Mouse (Mus musculus) limb, embryonic 12.5 days (tissue): ENCODE measurements around the gene Zscan26. TPM values are rescaled to one million over a fixed set of nuclear protein-coding genes. Genes with fewer than 3 reads are reported as not detected.

Source experiments
- ATAC-seq: fragments of 200-750 bp; cut with Nextera tagmentation; 2 replicates; pipeline ENCODE4 v1.8.0; 2017; ENCODE audit warnings: low read depth, moderate TSS enrichment; ENCODE audit not compliant: insufficient number of reproducible peaks, insufficient read depth, low FRiP score, low TSS enrichment
- H3K27ac ChIP-seq: fragments of 300-500 bp; sonication (generic); 2 replicates; pipeline ENCODE4 v1.5.1; 2016; ENCODE audit warnings: mild to moderate bottlenecking, moderate library complexity
- H3K27me3 ChIP-seq: fragments of 300-500 bp; sonication (generic); 2 replicates; pipeline ENCODE4 v1.6.1; 2016; ENCODE audit warnings: mild to moderate bottlenecking, moderate library complexity
- H3K36me3 ChIP-seq: fragments of 300-500 bp; sonication (generic); 2 replicates; pipeline ENCODE4 v1.6.1; 2016; ENCODE audit warnings: mild to moderate bottlenecking, moderate library complexity
- H3K4me1 ChIP-seq: fragments of 300-500 bp; sonication (generic); replicated peaks from 2 replicates; pipeline ENCODE4 v1.6.1; 2016
- H3K4me2 ChIP-seq: fragments of 300-500 bp; sonication (generic); 2 replicates; pipeline ENCODE4 v1.6.1; 2016; ENCODE audit warnings: mild to moderate bottlenecking, moderate library complexity
- H3K4me3 ChIP-seq: fragments of 300-500 bp; sonication (generic); replicated peaks from 2 replicates; pipeline ENCODE4 v1.5.1; 2016; ENCODE audit warnings: mild to moderate bottlenecking
- H3K9ac ChIP-seq: fragments of 300-500 bp; sonication (generic); replicated peaks from 2 replicates; pipeline ENCODE4 v1.6.1; 2016; ENCODE audit warnings: mild to moderate bottlenecking, moderate library complexity
- H3K9me3 ChIP-seq: fragments of 300-500 bp; sonication (generic); 2 replicates; pipeline ENCODE4 v1.6.1; 2016; ENCODE audit warnings: mild to moderate bottlenecking, moderate library complexity
- WGBS: fragments of 180-500 bp; shearing (Covaris S2); methylation state at CpG from one replicate; pipeline ENCODE4 v1.1.7; 2016; 5-methylcytosine and 5-hydroxymethylcytosine counted together
- polyA plus RNA-seq: library from polyadenylated mRNA; unstranded; fragments of >200 nt; fragmentation: Nextera tagmentation; extraction: Ambion mirVana; gene quantifications from 2 replicates; pipeline ENCODE4 v1.2.1, GENCODE M21; 2016

Zscan26 gene
- polyA plus RNA-seq, 1 experiment from 2014 or later = 36.0 TPM

- 67% methylated on average over 5 of the region's 5 CpGs for WGBS
- Histone ChIP-seq H3K36me3 (no peaks in the 10 kb centered on the region), H3K4me1 (no peaks in the 10 kb centered on the region), H3K27me3 (no peaks in the 10 kb centered on the region), H3K4me2 (no peak overlapping the region), H3K9ac (no peak overlapping the region), H3K4me3 (no peak overlapping the region), H3K9me3 (no peaks in the 10 kb centered on the region), H3K27ac (no peak overlapping the region)
- no peak for ATAC-seq
These were observed 30.2 kb downstream of the Zscan26 start for GRCm38 (mm10) chr13:21423301-21423700.

GRCm38 (mm10) chr13:21418865-21419264 is 34.7 kb downstream of the Zscan26 start:
- H3K4me3 ChIP-seq = no peak overlapping the region
- 64% methylated on average over 6 of the region's 6 CpGs for WGBS
- H3K9me3 ChIP-seq = no peaks in the 10 kb centered on the region
- H3K27ac ChIP-seq = no peak overlapping the region
- no peak overlapping the region for H3K9ac ChIP-seq
- no peaks in the 10 kb centered on the region for H3K27me3 ChIP-seq
- no peak for ATAC-seq
- H3K36me3 ChIP-seq = no peaks in the 10 kb centered on the region
- H3K4me1 ChIP-seq = no peaks in the 10 kb centered on the region
- H3K4me2 ChIP-seq = no peak overlapping the region

- WGBS = 63% methylated on average over 6 of the region's 6 CpGs
- ATAC-seq = no peak
- Histone ChIP-seq H3K4me3 (no peak overlapping the region), H3K9me3 (no peaks in the 10 kb centered on the region), H3K36me3 (no peaks in the 10 kb centered on the region), H3K4me1 (no peaks in the 10 kb centered on the region), H3K9ac (no peak overlapping the region), H3K4me2 (no peak overlapping the region), H3K27me3 (no peaks in the 10 kb centered on the region), H3K27ac (no peak overlapping the region)
These were observed 36.1 kb downstream of the Zscan26 start for GRCm38 (mm10) chr13:21417298-21418010.

- Histone ChIP-seq H3K36me3 (no peaks in the 10 kb centered on the region), H3K27me3 (no peaks in the 10 kb centered on the region), H3K4me3 (no peak overlapping the region), H3K9ac (no peak overlapping the region), H3K9me3 (no peaks in the 10 kb centered on the region), H3K27ac (no peak overlapping the region), H3K4me2 (no peak overlapping the region), H3K4me1 (no peaks in the 10 kb centered on the region)
- 88% methylated on average over 2 of the region's 2 CpGs for WGBS
- ATAC-seq = no peak
These were observed 37.8 kb downstream of the Zscan26 start for GRCm38 (mm10) chr13:21415750-21416149.

DNA sequence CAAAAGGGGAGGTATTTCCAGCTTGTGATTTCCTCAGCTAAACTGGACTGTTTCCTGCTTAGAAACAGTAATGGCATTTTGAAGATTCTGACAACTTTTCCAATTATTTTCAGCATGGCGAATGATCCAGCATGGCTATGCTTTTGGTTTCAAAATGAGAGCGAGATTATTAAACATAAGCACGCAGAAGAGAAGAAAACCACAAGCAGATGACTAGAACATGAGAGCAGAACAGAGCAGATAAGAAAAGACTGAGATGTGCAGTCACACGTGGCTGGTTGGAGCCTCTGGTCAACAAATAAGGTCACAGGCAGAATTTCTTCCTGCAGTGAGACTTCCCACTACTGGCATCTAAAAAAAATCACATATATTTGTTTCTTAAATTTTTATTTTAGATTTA is 38.3 kb downstream of the Zscan26 start:
- ATAC-seq = no peak
- Histone ChIP-seq H3K36me3 (no peaks in the 10 kb centered on the region), H3K4me1 (no peaks in the 10 kb centered on the region), H3K4me3 (no peak overlapping the region), H3K9me3 (no peaks in the 10 kb centered on the region), H3K4me2 (no peak overlapping the region), H3K27ac (no peak overlapping the region), H3K9ac (no peak overlapping the region), H3K27me3 (no peaks in the 10 kb centered on the region)
- WGBS = 83% methylated on average over 4 of the region's 4 CpGs

DNA sequence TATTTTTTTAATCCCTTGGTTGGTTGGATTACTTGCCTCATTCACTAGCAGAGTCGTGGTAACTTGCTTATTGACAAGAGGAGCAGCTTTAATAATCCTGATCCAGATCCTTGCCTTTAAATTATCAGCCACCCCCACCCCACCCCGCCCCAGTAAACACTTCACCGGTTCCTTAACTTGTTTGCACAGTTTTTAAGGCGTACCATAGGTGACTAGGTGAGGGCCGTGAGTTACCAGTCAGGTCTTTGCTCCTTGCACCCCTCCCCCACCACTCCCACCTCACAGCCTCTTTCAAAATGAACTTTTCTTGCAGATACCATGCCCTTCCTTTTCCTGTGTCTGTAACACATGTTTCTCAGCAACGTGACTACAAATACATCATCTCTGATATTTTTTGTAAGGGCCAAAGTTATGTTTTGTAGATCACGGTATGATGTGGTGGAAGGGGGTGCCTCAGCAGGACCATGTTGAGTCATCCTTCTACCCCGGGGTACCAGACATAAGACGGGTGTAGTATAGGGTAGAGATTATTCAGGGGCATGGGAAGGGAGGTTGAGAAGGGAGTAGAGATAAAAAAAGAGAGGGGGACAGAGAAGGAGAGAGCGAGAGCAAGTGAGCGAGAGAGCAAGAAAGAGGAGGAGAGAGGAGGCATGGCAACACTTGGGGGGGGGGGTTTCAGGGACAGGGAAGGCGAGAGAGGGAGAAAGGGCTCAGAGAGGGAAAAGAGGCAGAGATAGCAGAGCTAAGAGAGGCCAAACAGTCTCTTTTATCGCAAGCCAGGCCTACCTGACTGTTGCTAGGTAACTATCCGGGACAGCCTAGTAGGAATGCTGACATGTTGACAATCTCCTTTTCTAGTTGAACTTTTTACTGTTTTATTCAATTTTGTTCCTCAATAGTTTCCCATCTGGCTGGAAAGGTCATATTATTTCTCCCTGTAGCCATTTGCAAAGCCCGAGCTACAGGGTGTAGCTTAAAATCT is 39.0 kb downstream of the Zscan26 start:
- Histone ChIP-seq H3K27ac (no peak overlapping the region), H3K27me3 (no peaks in the 10 kb centered on the region), H3K9ac (no peak overlapping the region), H3K4me3 (no peak overlapping the region), H3K4me1 (no peaks in the 10 kb centered on the region), H3K36me3 (no peaks in the 10 kb centered on the region), H3K4me2 (no peak overlapping the region), H3K9me3 (no peaks in the 10 kb centered on the region)
- no peak for ATAC-seq
- WGBS = 77% methylated on average over 14 of the region's 15 CpGs

- peak; percentile 60; the same call in 1 of the 2 replicates for ATAC-seq
- Histone ChIP-seq H3K9me3 (no peaks in the 10 kb centered on the region), H3K27ac (peak overlapping the region; percentile 80), H3K9ac (0 out of 2 replicates have a peak overlapping the region, but pooled peaks have one; percentile 45), H3K4me3 (peak overlapping the region; percentile 50), H3K4me1 (0 out of 2 replicates have a peak, but pooled peaks cover 3% of the 10 kb centered on the region), H3K36me3 (no peaks in the 10 kb centered on the region), H3K27me3 (no peaks in the 10 kb centered on the region), H3K4me2 (peak overlapping the region; percentile 67)
- 54% methylated on average over 11 of the region's 11 CpGs for WGBS
These were observed 44.6 kb downstream of the Zscan26 start for GRCm38 (mm10) chr13:21408805-21409459.

GRCm38 (mm10) chr13:21407969-21408804 is 45.3 kb downstream of the Zscan26 start:
- WGBS = 6% methylated on average over 27 of the region's 27 CpGs
- peak; percentile 92 for ATAC-seq
- Histone ChIP-seq H3K36me3 (no peaks in the 10 kb centered on the region), H3K9me3 (no peaks in the 10 kb centered on the region), H3K9ac (peak overlapping the region; percentile 63), H3K4me3 (peak overlapping the region; percentile 50), H3K4me1 (0 out of 2 replicates have a peak, but pooled peaks cover 3% of the 10 kb centered on the region), H3K4me2 (peak overlapping the region; percentile 67), H3K27me3 (no peaks in the 10 kb centered on the region), H3K27ac (peak overlapping the region; percentile 80)

- no peaks in the 10 kb centered on the region for H3K27me3 ChIP-seq
- H3K36me3 ChIP-seq = no peaks in the 10 kb centered on the region
- no peak overlapping the region for H3K9ac ChIP-seq
- H3K4me2 ChIP-seq = peak overlapping the region; percentile 67
- WGBS = 78% methylated on average over 11 of the region's 11 CpGs
- H3K4me3 ChIP-seq = no peak overlapping the region
- no peak for ATAC-seq
- no peak overlapping the region for H3K27ac ChIP-seq
- H3K9me3 ChIP-seq = no peaks in the 10 kb centered on the region
- H3K4me1 ChIP-seq = 0 out of 2 replicates have a peak, but pooled peaks cover 3% of the 10 kb centered on the region
These were observed 46.2 kb downstream of the Zscan26 start for GRCm38 (mm10) chr13:21407341-21407740.

GRCm38 (mm10) chr13:21402848-21403247 is 50.7 kb downstream of the Zscan26 start:
- H3K4me2 ChIP-seq = peak overlapping the region; percentile 76
- 0% methylated on average over 2 of the region's 2 CpGs for WGBS
- H3K4me3 ChIP-seq = peak overlapping the region; percentile 81
- no peaks in the 10 kb centered on the region for H3K27me3 ChIP-seq
- H3K36me3 ChIP-seq = peaks cover 17% of the 10 kb centered on the region
- peak overlapping the region; percentile 81; the same call in 1 of the 2 replicates for H3K9ac ChIP-seq
- H3K27ac ChIP-seq = no peak overlapping the region; the same call in 1 of the 2 replicates
- ATAC-seq = no peak
- no peaks in the 10 kb centered on the region for H3K9me3 ChIP-seq
- peaks cover 11% of the 10 kb centered on the region for H3K4me1 ChIP-seq
